Mouse (Mus musculus): ENCODE measurements around the gene Polr3c. TPM values are rescaled to one million over a fixed set of nuclear protein-coding genes. Genes with fewer than 3 reads are reported as not detected.

Gene Polr3c
- polyA plus RNA-seq, 1 experiment from 2014 or later = 20.3 TPM

DNA sequence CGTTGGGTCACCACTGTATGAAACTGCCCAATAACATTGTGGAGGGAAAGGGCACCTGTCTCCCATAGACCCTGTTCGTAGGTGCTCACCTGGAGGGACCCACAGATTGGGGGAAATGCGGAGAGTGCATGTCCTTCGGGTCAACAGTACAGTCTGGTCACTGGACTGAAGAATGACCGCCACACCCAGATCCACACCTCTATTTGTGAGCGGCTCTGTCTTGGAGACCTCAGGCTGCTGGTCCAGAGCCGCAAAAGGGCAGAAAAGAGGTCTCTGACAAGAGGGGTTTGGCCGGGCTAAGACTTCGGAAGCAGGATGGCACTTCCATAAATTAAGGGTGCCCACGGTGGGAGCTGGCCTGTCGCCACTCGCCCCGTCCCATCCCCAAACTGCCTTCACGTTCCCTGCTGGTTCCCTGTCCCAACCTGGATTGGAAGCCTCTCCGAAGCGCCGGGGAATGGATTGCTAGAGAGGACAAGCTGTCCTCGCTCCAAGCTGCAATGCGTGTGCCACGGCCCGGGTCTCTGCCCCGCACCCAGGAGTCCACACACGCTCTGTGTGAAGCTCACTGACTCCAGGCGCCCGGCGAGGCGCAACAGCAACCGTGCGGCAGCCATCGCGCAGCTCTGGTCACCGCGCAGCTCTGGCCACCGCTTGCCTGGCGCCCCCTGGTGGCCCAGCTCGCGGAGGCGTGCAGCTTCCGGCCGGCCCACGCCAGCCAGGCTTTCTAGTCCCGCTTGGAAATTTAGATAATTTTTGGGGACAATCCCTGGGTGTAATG is 19.3 kb downstream of the Polr3c start, which contains the start of gene Nudt17:
Nudt17 (minus strand) TSS at position 660 of the 781 bp plus-strand sequence.
- Histone ChIP-seq H3K27ac (replicated peaks) (no peak within 1 kb of the TSS), H3K27me3 (ENCODE audit: control insufficient read depth, insufficient read depth, low read length) (no peaks in the 10 kb centered on the region), H3K9ac (ENCODE audit: low read length) (peak within 1 kb of the TSS; percentile 73), H3K36me3 (ENCODE audit: control insufficient read depth, insufficient read depth, low read length) (peaks cover 30% of the 10 kb centered on the region), H3K4me2 (replicated peaks; ENCODE audit: low read depth) (peak within 1 kb of the TSS; percentile 91), H3K9me3 (ENCODE audit: control insufficient read depth, low read length) (no peaks in the 10 kb centered on the region), H3K4me1 (replicated peaks; ENCODE audit: control insufficient read depth, insufficient read depth) (no peaks in the 10 kb centered on the region), H3K4me3 (ENCODE audit: low read depth, low read length) (peak within 1 kb of the TSS; percentile 48)
- 5% methylated on average over 42 of the region's 42 CpGs for WGBS
- ATAC-seq (ENCODE audit: low FRiP score, low TSS enrichment) (peak; percentile 88), DNase-seq (ENCODE audit: low spot score) (peak; percentile 83)
- no peak for TF ChIP-seq EP300 (optimal IDR thresholded peaks at IDR 0.05)
- peak; percentile 97 for TF ChIP-seq CTCF (IDR thresholded peaks at IDR 0.05; ENCODE audit: low read depth)

DNA sequence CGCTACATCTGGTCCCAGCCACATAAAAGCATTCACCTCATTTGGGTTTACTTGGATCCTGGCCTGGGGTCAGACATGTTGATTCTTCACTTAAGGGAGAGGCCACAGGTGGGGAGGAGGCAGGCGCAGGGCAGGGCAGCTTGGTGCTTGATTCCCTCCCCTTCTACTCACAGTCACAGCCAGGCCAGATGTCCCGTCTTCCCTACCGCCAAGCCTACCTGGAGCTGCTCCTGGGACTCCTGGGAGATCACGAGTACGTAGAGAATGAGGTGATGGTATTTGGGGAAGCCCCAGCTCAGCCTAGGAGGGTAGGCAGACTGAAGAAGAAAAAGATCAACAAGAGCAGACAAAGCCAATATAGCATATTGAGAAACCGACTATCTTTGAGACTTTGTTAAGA is 20.4 kb downstream of the Polr3c start:
- Histone ChIP-seq H3K27ac (replicated peaks) (no peak overlapping the region), H3K9ac (ENCODE audit: low read length) (no peak overlapping the region), H3K27me3 (ENCODE audit: control insufficient read depth, insufficient read depth, low read length) (no peaks in the 10 kb centered on the region), H3K4me3 (ENCODE audit: low read depth, low read length) (no peak overlapping the region), H3K9me3 (ENCODE audit: control insufficient read depth, low read length) (no peaks in the 10 kb centered on the region), H3K4me2 (replicated peaks; ENCODE audit: low read depth) (no peak overlapping the region), H3K4me1 (replicated peaks; ENCODE audit: control insufficient read depth, insufficient read depth) (no peaks in the 10 kb centered on the region), H3K36me3 (ENCODE audit: control insufficient read depth, insufficient read depth, low read length) (peaks cover 24% of the 10 kb centered on the region)
- 51% methylated on average over 7 of the region's 7 CpGs for WGBS
- DNase-seq (ENCODE audit: low spot score) (no peak), ATAC-seq (ENCODE audit: low FRiP score, low TSS enrichment) (peak; percentile 30; the same call in 1 of the 2 replicates)
- TF ChIP-seq CTCF (IDR thresholded peaks at IDR 0.05; ENCODE audit: low read depth) (no peak), EP300 (optimal IDR thresholded peaks at IDR 0.05) (no peak)

DNA sequence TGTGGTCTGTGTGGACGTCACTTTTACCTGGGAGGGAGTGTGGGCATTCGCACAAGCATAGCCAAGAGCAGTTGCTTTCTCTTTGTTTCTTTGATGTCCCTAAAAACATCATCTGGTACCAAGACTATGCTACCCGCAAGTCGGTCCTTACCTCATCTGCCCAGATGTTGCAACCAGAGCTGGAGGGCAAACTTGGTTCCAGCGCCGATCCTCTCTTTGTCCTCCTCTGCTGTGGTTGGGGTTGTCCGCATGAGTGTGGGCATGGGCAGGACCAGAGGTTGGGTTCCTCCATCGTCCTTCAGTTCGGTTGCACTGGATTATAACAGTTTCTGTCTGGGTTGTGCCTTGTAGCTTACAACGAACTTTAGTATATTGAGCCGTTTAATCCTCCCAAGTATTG is 21.2 kb downstream of the Polr3c start:
- ATAC-seq (ENCODE audit: low FRiP score, low TSS enrichment) (no peak), DNase-seq (ENCODE audit: low spot score) (no peak)
- no peaks in the 10 kb centered on the region for H3K27me3 ChIP-seq (ENCODE audit: control insufficient read depth, insufficient read depth, low read length)
- H3K4me1 ChIP-seq (replicated peaks; ENCODE audit: control insufficient read depth, insufficient read depth) = no peaks in the 10 kb centered on the region
- no peaks in the 10 kb centered on the region for H3K9me3 ChIP-seq (ENCODE audit: control insufficient read depth, low read length)
- no peak overlapping the region for H3K27ac ChIP-seq (replicated peaks)
- WGBS = 82% methylated on average over 11 of the region's 11 CpGs
- no peak overlapping the region for H3K9ac ChIP-seq (ENCODE audit: low read length)
- H3K36me3 ChIP-seq (ENCODE audit: control insufficient read depth, insufficient read depth, low read length) = peaks cover 28% of the 10 kb centered on the region
- TF ChIP-seq CTCF (IDR thresholded peaks at IDR 0.05; ENCODE audit: low read depth) (no peak), EP300 (optimal IDR thresholded peaks at IDR 0.05) (no peak)
- H3K4me3 ChIP-seq (ENCODE audit: low read depth, low read length) = no peak overlapping the region
- no peak overlapping the region for H3K4me2 ChIP-seq (replicated peaks; ENCODE audit: low read depth)

- DNase-seq (ENCODE audit: low spot score) = peak; percentile 39
- Histone ChIP-seq H3K4me3 (ENCODE audit: low read depth, low read length) (no peak overlapping the region), H3K27ac (replicated peaks) (no peak overlapping the region), H3K27me3 (ENCODE audit: control insufficient read depth, insufficient read depth, low read length) (no peaks in the 10 kb centered on the region), H3K9me3 (ENCODE audit: control insufficient read depth, low read length) (no peaks in the 10 kb centered on the region), H3K9ac (ENCODE audit: low read length) (no peak overlapping the region), H3K4me1 (replicated peaks; ENCODE audit: control insufficient read depth, insufficient read depth) (no peaks in the 10 kb centered on the region), H3K4me2 (replicated peaks; ENCODE audit: low read depth) (no peak overlapping the region), H3K36me3 (ENCODE audit: control insufficient read depth, insufficient read depth, low read length) (peaks cover 28% of the 10 kb centered on the region)
- no peak for ATAC-seq (ENCODE audit: low FRiP score, low TSS enrichment)
- 69% methylated on average over 11 of the region's 11 CpGs for WGBS
- TF ChIP-seq CTCF (IDR thresholded peaks at IDR 0.05; ENCODE audit: low read depth) (peak; percentile 68), EP300 (optimal IDR thresholded peaks at IDR 0.05) (no peak)
Observed at GRCm38 (mm10) chr3:96704778-96705177, 22.6 kb downstream of the Polr3c start.

GRCm38 (mm10) chr3:96701003-96701402 is 26.4 kb downstream of the Polr3c start:
- ATAC-seq (ENCODE audit: low FRiP score, low TSS enrichment) = no peak
- no peaks in the 10 kb centered on the region; the same call in 1 of the 2 replicates for H3K4me1 ChIP-seq (replicated peaks; ENCODE audit: control insufficient read depth, insufficient read depth)
- 90% methylated on average over 4 of the region's 4 CpGs for WGBS

GRCm38 (mm10) chr3:96700376-96700775 is 27.1 kb downstream of the Polr3c start:
- Histone ChIP-seq H3K9me3 (ENCODE audit: control insufficient read depth, low read length) (no peaks in the 10 kb centered on the region), H3K4me3 (ENCODE audit: low read depth, low read length) (no peak overlapping the region), H3K27ac (replicated peaks) (no peak overlapping the region), H3K36me3 (ENCODE audit: control insufficient read depth, insufficient read depth, low read length) (peaks cover 28% of the 10 kb centered on the region), H3K27me3 (ENCODE audit: control insufficient read depth, insufficient read depth, low read length) (no peaks in the 10 kb centered on the region), H3K4me2 (replicated peaks; ENCODE audit: low read depth) (no peak overlapping the region), H3K9ac (ENCODE audit: low read length) (no peak overlapping the region), H3K4me1 (replicated peaks; ENCODE audit: control insufficient read depth, insufficient read depth) (no peaks in the 10 kb centered on the region; the same call in 1 of the 2 replicates)
- ATAC-seq (ENCODE audit: low FRiP score, low TSS enrichment) (no peak), DNase-seq (ENCODE audit: low spot score) (no peak)
- TF ChIP-seq CTCF (IDR thresholded peaks at IDR 0.05; ENCODE audit: low read depth) (peak; percentile 69), EP300 (optimal IDR thresholded peaks at IDR 0.05) (no peak)
- WGBS = 57% methylated on average over 7 of the region's 7 CpGs

More at GRCm38 (mm10) chr3:96701003-96701402, 26.4 kb downstream of the Polr3c start:
- Histone ChIP-seq H3K27ac (replicated peaks) (no peak overlapping the region), H3K9ac (ENCODE audit: low read length) (no peak overlapping the region), H3K4me3 (ENCODE audit: low read depth, low read length) (no peak overlapping the region), H3K9me3 (ENCODE audit: control insufficient read depth, low read length) (no peaks in the 10 kb centered on the region), H3K36me3 (ENCODE audit: control insufficient read depth, insufficient read depth, low read length) (peaks cover 28% of the 10 kb centered on the region), H3K27me3 (ENCODE audit: control insufficient read depth, insufficient read depth, low read length) (no peaks in the 10 kb centered on the region), H3K4me2 (replicated peaks; ENCODE audit: low read depth) (no peak overlapping the region)
- no peak for DNase-seq (ENCODE audit: low spot score)
- no peak for TF ChIP-seq EP300 (optimal IDR thresholded peaks at IDR 0.05)
- no peak for TF ChIP-seq CTCF (IDR thresholded peaks at IDR 0.05; ENCODE audit: low read depth)
